Mouse (Mus musculus): ENCODE data around the gene Dbnl. TPM values are rescaled to one million over a fixed set of nuclear protein-coding genes. Genes with fewer than 3 reads are reported as not detected.

The Dbnl gene
- polyA plus RNA-seq, 1 experiment, result 136 TPM

GRCm38 (mm10) chr11:5840346-5840745 lies 52.1 kb downstream of the Dbnl start:
- H3K36me3 ChIP-seq (ENCODE audit: control insufficient read depth, insufficient read depth, low read length), result no peaks in the 10 kb centered on the region
- WGBS, result 89% methylated on average over 7 of the region's 7 CpGs
- H3K4me1 ChIP-seq (replicated peaks; ENCODE audit: control insufficient read depth, insufficient read depth, low read length), result peaks cover 13% of the 10 kb centered on the region
- H3K4me3 ChIP-seq (ENCODE audit: control insufficient read depth, insufficient read depth, low read length), result no peak overlapping the region
- TF ChIP-seq POLR2A (IDR thresholded peaks at IDR 0.05; ENCODE audit: control insufficient read depth, extremely low read depth, insufficient read depth, low read length, poor library complexity), result no peak
- no peak for TF ChIP-seq CTCF (IDR thresholded peaks at IDR 0.05; ENCODE audit: borderline replicate concordance, control insufficient read depth, extremely low read depth, insufficient read depth, low read length, poor library complexity)
- no peak for DNase-seq
- no peaks in the 10 kb centered on the region for H3K27me3 ChIP-seq (ENCODE audit: control insufficient read depth, insufficient read depth, low read length)
- no peak overlapping the region for H3K27ac ChIP-seq (ENCODE audit: control insufficient read depth, insufficient read depth, low read length)

GRCm38 (mm10) chr11:5841751-5842150 lies 53.5 kb downstream of the Dbnl start:
- TF ChIP-seq CTCF (IDR thresholded peaks at IDR 0.05; ENCODE audit: borderline replicate concordance, control insufficient read depth, extremely low read depth, insufficient read depth, low read length, poor library complexity), result no peak
- no peak for TF ChIP-seq POLR2A (IDR thresholded peaks at IDR 0.05; ENCODE audit: control insufficient read depth, extremely low read depth, insufficient read depth, low read length, poor library complexity)
- Histone ChIP-seq H3K36me3 (ENCODE audit: control insufficient read depth, insufficient read depth, low read length) (no peaks in the 10 kb centered on the region), H3K27me3 (ENCODE audit: control insufficient read depth, insufficient read depth, low read length) (no peaks in the 10 kb centered on the region), H3K27ac (ENCODE audit: control insufficient read depth, insufficient read depth, low read length) (no peak overlapping the region), H3K4me3 (ENCODE audit: control insufficient read depth, insufficient read depth, low read length) (no peak overlapping the region), H3K4me1 (replicated peaks; ENCODE audit: control insufficient read depth, insufficient read depth, low read length) (peaks cover 9% of the 10 kb centered on the region)
- no peak for DNase-seq
- WGBS, result 95% methylated on average over 2 of the region's 2 CpGs

- Histone ChIP-seq H3K27ac (ENCODE audit: control insufficient read depth, insufficient read depth, low read length) (no peak overlapping the region), H3K4me3 (ENCODE audit: control insufficient read depth, insufficient read depth, low read length) (no peak overlapping the region), H3K36me3 (ENCODE audit: control insufficient read depth, insufficient read depth, low read length) (no peaks in the 10 kb centered on the region), H3K27me3 (ENCODE audit: control insufficient read depth, insufficient read depth, low read length) (no peaks in the 10 kb centered on the region), H3K4me1 (replicated peaks; ENCODE audit: control insufficient read depth, insufficient read depth, low read length) (0 out of 2 replicates have a peak, but pooled peaks cover 2% of the 10 kb centered on the region)
- no peak for DNase-seq
- 90% methylated on average over 3 of the region's 3 CpGs for WGBS
- TF ChIP-seq CTCF (IDR thresholded peaks at IDR 0.05; ENCODE audit: borderline replicate concordance, control insufficient read depth, extremely low read depth, insufficient read depth, low read length, poor library complexity) (no peak), POLR2A (IDR thresholded peaks at IDR 0.05; ENCODE audit: control insufficient read depth, extremely low read depth, insufficient read depth, low read length, poor library complexity) (no peak)
These were observed 54.8 kb downstream of the Dbnl start for GRCm38 (mm10) chr11:5843131-5843530.

GRCm38 (mm10) chr11:5846639-5847345 lies 58.5 kb downstream of the Dbnl start:
- no peak overlapping the region for H3K4me3 ChIP-seq (ENCODE audit: control insufficient read depth, insufficient read depth, low read length)
- H3K36me3 ChIP-seq (ENCODE audit: control insufficient read depth, insufficient read depth, low read length), result no peaks in the 10 kb centered on the region
- H3K27ac ChIP-seq (ENCODE audit: control insufficient read depth, insufficient read depth, low read length), result no peak overlapping the region
- H3K4me1 ChIP-seq (replicated peaks; ENCODE audit: control insufficient read depth, insufficient read depth, low read length), result peaks cover 33% of the 10 kb centered on the region
- 55% methylated on average over 7 of the region's 7 CpGs for WGBS
- H3K27me3 ChIP-seq (ENCODE audit: control insufficient read depth, insufficient read depth, low read length), result no peaks in the 10 kb centered on the region
- TF ChIP-seq CTCF (IDR thresholded peaks at IDR 0.05; ENCODE audit: borderline replicate concordance, control insufficient read depth, extremely low read depth, insufficient read depth, low read length, poor library complexity) (no peak), POLR2A (IDR thresholded peaks at IDR 0.05; ENCODE audit: control insufficient read depth, extremely low read depth, insufficient read depth, low read length, poor library complexity) (no peak)
- no peak for DNase-seq

GRCm38 (mm10) chr11:5848741-5849140 lies 60.5 kb downstream of the Dbnl start:
- Histone ChIP-seq H3K36me3 (ENCODE audit: control insufficient read depth, insufficient read depth, low read length) (no peaks in the 10 kb centered on the region), H3K27me3 (ENCODE audit: control insufficient read depth, insufficient read depth, low read length) (no peaks in the 10 kb centered on the region), H3K4me1 (replicated peaks; ENCODE audit: control insufficient read depth, insufficient read depth, low read length) (peaks cover 39% of the 10 kb centered on the region), H3K27ac (ENCODE audit: control insufficient read depth, insufficient read depth, low read length) (no peak overlapping the region), H3K4me3 (ENCODE audit: control insufficient read depth, insufficient read depth, low read length) (no peak overlapping the region)
- WGBS, result 64% methylated on average over 6 of the region's 6 CpGs
- TF ChIP-seq POLR2A (IDR thresholded peaks at IDR 0.05; ENCODE audit: control insufficient read depth, extremely low read depth, insufficient read depth, low read length, poor library complexity), result no peak
- no peak for TF ChIP-seq CTCF (IDR thresholded peaks at IDR 0.05; ENCODE audit: borderline replicate concordance, control insufficient read depth, extremely low read depth, insufficient read depth, low read length, poor library complexity)
- no peak for DNase-seq

DNA sequence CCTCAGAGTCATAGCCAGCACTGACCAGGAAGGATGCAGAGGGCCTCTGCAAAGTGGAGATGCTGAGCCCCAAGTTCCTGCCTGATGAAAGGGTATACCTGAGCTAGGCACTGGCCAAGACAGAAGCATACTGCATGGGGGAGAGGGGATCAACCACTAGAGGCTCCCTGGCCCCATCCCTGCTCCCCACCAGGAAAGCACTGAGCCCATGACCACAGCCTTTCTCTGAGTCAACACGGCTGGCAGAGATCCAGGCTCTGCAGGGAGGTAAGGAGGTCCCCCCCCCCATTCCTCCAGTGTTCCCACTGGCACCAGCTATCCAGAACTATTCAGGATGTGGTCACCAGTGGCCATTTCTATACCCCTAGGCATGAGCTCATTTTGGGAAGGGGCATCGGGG lies 61.0 kb downstream of the Dbnl start:
- no peak for TF ChIP-seq POLR2A (IDR thresholded peaks at IDR 0.05; ENCODE audit: control insufficient read depth, extremely low read depth, insufficient read depth, low read length, poor library complexity)
- TF ChIP-seq CTCF (IDR thresholded peaks at IDR 0.05; ENCODE audit: borderline replicate concordance, control insufficient read depth, extremely low read depth, insufficient read depth, low read length, poor library complexity), result no peak

More for the DNA sequence above, 61.0 kb downstream of the Dbnl start:
- WGBS, result 75% methylated on average over 2 of the region's 2 CpGs
- Histone ChIP-seq H3K4me1 (replicated peaks; ENCODE audit: control insufficient read depth, insufficient read depth, low read length) (peaks cover 39% of the 10 kb centered on the region), H3K36me3 (ENCODE audit: control insufficient read depth, insufficient read depth, low read length) (no peaks in the 10 kb centered on the region), H3K27me3 (ENCODE audit: control insufficient read depth, insufficient read depth, low read length) (no peaks in the 10 kb centered on the region), H3K27ac (ENCODE audit: control insufficient read depth, insufficient read depth, low read length) (no peak overlapping the region), H3K4me3 (ENCODE audit: control insufficient read depth, insufficient read depth, low read length) (no peak overlapping the region)
- no peak for DNase-seq

All from thymus, adult 2 months (tissue).